Mouse (Mus musculus): Measurements from ENCODE around the gene Ndufv2. TPM values are rescaled to one million over a fixed set of nuclear protein-coding genes. Genes with fewer than 3 reads are reported as not detected.
"Not testable (repeated sequence)": the region's sequence is repeated elsewhere in the genome, so short reads cannot be mapped to it uniquely, and the experiment has no call there.

The Ndufv2 gene
- polyA plus RNA-seq, 1 experiment from 2014 or later, result 751 TPM

- no peak overlapping the region for H3K9ac ChIP-seq (ENCODE audit: low read length)
- peaks cover 13% of the 10 kb centered on the region for H3K4me1 ChIP-seq (ENCODE audit: control insufficient read depth, insufficient read depth, low read length)
- H3K4me2 ChIP-seq (ENCODE audit: low read depth, low read length), result no peak overlapping the region
- H3K27ac ChIP-seq (ENCODE audit: low read length), result no peak overlapping the region
- WGBS, result 86% methylated on average over 7 of the region's 7 CpGs
- H3K27me3 ChIP-seq (ENCODE audit: control insufficient read depth, insufficient read depth, low read length), result no peaks in the 10 kb centered on the region
- H3K4me3 ChIP-seq (ENCODE audit: low read length), result no peak overlapping the region
- no peak for ATAC-seq (replicated peaks; ENCODE audit: extremely low read depth, insufficient read depth, low FRiP score)
- no peaks in the 10 kb centered on the region for H3K9me3 ChIP-seq (replicated peaks; ENCODE audit: control insufficient read depth, low read length)
- peaks cover 4% of the 10 kb centered on the region for H3K36me3 ChIP-seq (ENCODE audit: control insufficient read depth, insufficient read depth)
These were observed 27.4 kb downstream of the Ndufv2 start for GRCm38 (mm10) chr17:66073971-66074370.

GRCm38 (mm10) chr17:66069036-66069435 is 32.3 kb downstream of the Ndufv2 start:
- not testable (repeated sequence) for H3K4me1 ChIP-seq (ENCODE audit: control insufficient read depth, insufficient read depth, low read length); H3K36me3 ChIP-seq (ENCODE audit: control insufficient read depth, insufficient read depth); ATAC-seq (replicated peaks; ENCODE audit: extremely low read depth, insufficient read depth, low FRiP score); H3K4me3 ChIP-seq (ENCODE audit: low read length); H3K9me3 ChIP-seq (replicated peaks; ENCODE audit: control insufficient read depth, low read length); H3K9ac ChIP-seq (ENCODE audit: low read length); H3K4me2 ChIP-seq (ENCODE audit: low read depth, low read length); H3K27me3 ChIP-seq (ENCODE audit: control insufficient read depth, insufficient read depth, low read length); H3K27ac ChIP-seq (ENCODE audit: low read length)
- 92% methylated on average over 2 of the region's 2 CpGs for WGBS

GRCm38 (mm10) chr17:66065115-66065514 is 36.2 kb downstream of the Ndufv2 start:
- H3K9ac ChIP-seq (ENCODE audit: low read length), result no peak overlapping the region
- no peaks in the 10 kb centered on the region for H3K27me3 ChIP-seq (ENCODE audit: control insufficient read depth, insufficient read depth, low read length)
- WGBS, result 56% methylated on average over 4 of the region's 4 CpGs
- ATAC-seq (replicated peaks; ENCODE audit: extremely low read depth, insufficient read depth, low FRiP score), result no peak
- no peaks in the 10 kb centered on the region for H3K36me3 ChIP-seq (ENCODE audit: control insufficient read depth, insufficient read depth)
- H3K4me1 ChIP-seq (ENCODE audit: control insufficient read depth, insufficient read depth, low read length), result peaks cover 4% of the 10 kb centered on the region; the same call in 1 of the 2 replicates
- no peaks in the 10 kb centered on the region for H3K9me3 ChIP-seq (replicated peaks; ENCODE audit: control insufficient read depth, low read length)
- no peak overlapping the region for H3K4me3 ChIP-seq (ENCODE audit: low read length)
- no peak overlapping the region for H3K4me2 ChIP-seq (ENCODE audit: low read depth, low read length)
- no peak overlapping the region for H3K27ac ChIP-seq (ENCODE audit: low read length)

- Histone ChIP-seq H3K4me1 (ENCODE audit: control insufficient read depth, insufficient read depth, low read length) (peaks cover 4% of the 10 kb centered on the region; the same call in 1 of the 2 replicates), H3K4me2 (ENCODE audit: low read depth, low read length) (peak overlapping the region; percentile 37), H3K4me3 (ENCODE audit: low read length) (no peak overlapping the region), H3K9ac (ENCODE audit: low read length) (no peak overlapping the region), H3K27me3 (ENCODE audit: control insufficient read depth, insufficient read depth, low read length) (no peaks in the 10 kb centered on the region), H3K9me3 (replicated peaks; ENCODE audit: control insufficient read depth, low read length) (no peaks in the 10 kb centered on the region), H3K27ac (ENCODE audit: low read length) (0 out of 2 replicates have a peak overlapping the region, but pooled peaks have one; percentile 19), H3K36me3 (ENCODE audit: control insufficient read depth, insufficient read depth) (no peaks in the 10 kb centered on the region)
- ATAC-seq (replicated peaks; ENCODE audit: extremely low read depth, insufficient read depth, low FRiP score), result no peak
- WGBS, result 59% methylated on average over 8 of the region's 8 CpGs
These were observed 40.0 kb downstream of the Ndufv2 start for GRCm38 (mm10) chr17:66061241-66061938.

- WGBS, result 83% methylated on average over 4 of the region's 4 CpGs
These were observed 43.2 kb downstream of the Ndufv2 start for GRCm38 (mm10) chr17:66058160-66058559.

GRCm38 (mm10) chr17:66057145-66057544 is 44.2 kb downstream of the Ndufv2 start:
- peaks cover 4% of the 10 kb centered on the region; the same call in 1 of the 2 replicates for H3K4me1 ChIP-seq (ENCODE audit: control insufficient read depth, insufficient read depth, low read length)
- ATAC-seq (replicated peaks; ENCODE audit: extremely low read depth, insufficient read depth, low FRiP score), result no peak
- no peaks in the 10 kb centered on the region for H3K36me3 ChIP-seq (ENCODE audit: control insufficient read depth, insufficient read depth)
- H3K9me3 ChIP-seq (replicated peaks; ENCODE audit: control insufficient read depth, low read length), result no peaks in the 10 kb centered on the region
- no peaks in the 10 kb centered on the region for H3K27me3 ChIP-seq (ENCODE audit: control insufficient read depth, insufficient read depth, low read length)
- no peak overlapping the region for H3K9ac ChIP-seq (ENCODE audit: low read length)
- 86% methylated on average over 2 of the region's 2 CpGs for WGBS
- no peak overlapping the region for H3K27ac ChIP-seq (ENCODE audit: low read length)
- no peak overlapping the region for H3K4me2 ChIP-seq (ENCODE audit: low read depth, low read length)
- H3K4me3 ChIP-seq (ENCODE audit: low read length), result no peak overlapping the region

More at GRCm38 (mm10) chr17:66058160-66058559, 43.2 kb downstream of the Ndufv2 start:
- Histone ChIP-seq H3K4me1 (ENCODE audit: control insufficient read depth, insufficient read depth, low read length) (peaks cover 4% of the 10 kb centered on the region; the same call in 1 of the 2 replicates), H3K4me2 (ENCODE audit: low read depth, low read length) (no peak overlapping the region), H3K9ac (ENCODE audit: low read length) (no peak overlapping the region), H3K36me3 (ENCODE audit: control insufficient read depth, insufficient read depth) (no peaks in the 10 kb centered on the region), H3K27me3 (ENCODE audit: control insufficient read depth, insufficient read depth, low read length) (no peaks in the 10 kb centered on the region), H3K9me3 (replicated peaks; ENCODE audit: control insufficient read depth, low read length) (no peaks in the 10 kb centered on the region), H3K4me3 (ENCODE audit: low read length) (no peak overlapping the region), H3K27ac (ENCODE audit: low read length) (no peak overlapping the region)
- no peak for ATAC-seq (replicated peaks; ENCODE audit: extremely low read depth, insufficient read depth, low FRiP score)

- Histone ChIP-seq H3K4me1 (ENCODE audit: control insufficient read depth, insufficient read depth, low read length) (no peaks in the 10 kb centered on the region), H3K4me2 (ENCODE audit: low read depth, low read length) (no peak overlapping the region), H3K36me3 (ENCODE audit: control insufficient read depth, insufficient read depth) (no peaks in the 10 kb centered on the region; the same call in 1 of the 2 replicates), H3K9ac (ENCODE audit: low read length) (no peak overlapping the region), H3K9me3 (replicated peaks; ENCODE audit: control insufficient read depth, low read length) (no peaks in the 10 kb centered on the region), H3K27me3 (ENCODE audit: control insufficient read depth, insufficient read depth, low read length) (no peaks in the 10 kb centered on the region), H3K4me3 (ENCODE audit: low read length) (no peak overlapping the region), H3K27ac (ENCODE audit: low read length) (no peak overlapping the region)
- ATAC-seq (replicated peaks; ENCODE audit: extremely low read depth, insufficient read depth, low FRiP score), result no peak
- 61% methylated on average over 4 of the region's 4 CpGs for WGBS
These were observed 48.0 kb downstream of the Ndufv2 start for GRCm38 (mm10) chr17:66053349-66053748.

GRCm38 (mm10) chr17:66048795-66049194 is 52.6 kb downstream of the Ndufv2 start:
- Histone ChIP-seq H3K36me3 (ENCODE audit: control insufficient read depth, insufficient read depth) (peaks cover 5% of the 10 kb centered on the region; the same call in 1 of the 2 replicates), H3K27ac (ENCODE audit: low read length) (no peak overlapping the region), H3K4me2 (ENCODE audit: low read depth, low read length) (no peak overlapping the region), H3K27me3 (ENCODE audit: control insufficient read depth, insufficient read depth, low read length) (no peaks in the 10 kb centered on the region), H3K9ac (ENCODE audit: low read length) (no peak overlapping the region), H3K4me3 (ENCODE audit: low read length) (no peak overlapping the region), H3K4me1 (ENCODE audit: control insufficient read depth, insufficient read depth, low read length) (no peaks in the 10 kb centered on the region), H3K9me3 (replicated peaks; ENCODE audit: control insufficient read depth, low read length) (no peaks in the 10 kb centered on the region)
- ATAC-seq (replicated peaks; ENCODE audit: extremely low read depth, insufficient read depth, low FRiP score), result no peak
- 84% methylated on average over 4 of the region's 4 CpGs for WGBS

- H3K4me3 ChIP-seq (ENCODE audit: low read length), result no peak overlapping the region
- no peaks in the 10 kb centered on the region for H3K4me1 ChIP-seq (ENCODE audit: control insufficient read depth, insufficient read depth, low read length)
- H3K4me2 ChIP-seq (ENCODE audit: low read depth, low read length), result no peak overlapping the region
- no peaks in the 10 kb centered on the region for H3K27me3 ChIP-seq (ENCODE audit: control insufficient read depth, insufficient read depth, low read length)
- H3K9me3 ChIP-seq (replicated peaks; ENCODE audit: control insufficient read depth, low read length), result no peaks in the 10 kb centered on the region
- WGBS, result 61% methylated on average over 5 of the region's 5 CpGs
- H3K9ac ChIP-seq (ENCODE audit: low read length), result no peak overlapping the region
- H3K36me3 ChIP-seq (ENCODE audit: control insufficient read depth, insufficient read depth), result peaks cover 5% of the 10 kb centered on the region; the same call in 1 of the 2 replicates
- H3K27ac ChIP-seq (ENCODE audit: low read length), result no peak overlapping the region
- ATAC-seq (replicated peaks; ENCODE audit: extremely low read depth, insufficient read depth, low FRiP score), result no peak
These were observed 53.2 kb downstream of the Ndufv2 start for GRCm38 (mm10) chr17:66048199-66048598.
